Mouse (Mus musculus): ENCODE measurements around the gene Klk1b9. TPM values are rescaled to one million over a fixed set of nuclear protein-coding genes. Genes with fewer than 3 reads are reported as not detected.

The Klk1b9 gene
- total RNA-seq, 1 experiment from 2014 or later, result not detected

DNA sequence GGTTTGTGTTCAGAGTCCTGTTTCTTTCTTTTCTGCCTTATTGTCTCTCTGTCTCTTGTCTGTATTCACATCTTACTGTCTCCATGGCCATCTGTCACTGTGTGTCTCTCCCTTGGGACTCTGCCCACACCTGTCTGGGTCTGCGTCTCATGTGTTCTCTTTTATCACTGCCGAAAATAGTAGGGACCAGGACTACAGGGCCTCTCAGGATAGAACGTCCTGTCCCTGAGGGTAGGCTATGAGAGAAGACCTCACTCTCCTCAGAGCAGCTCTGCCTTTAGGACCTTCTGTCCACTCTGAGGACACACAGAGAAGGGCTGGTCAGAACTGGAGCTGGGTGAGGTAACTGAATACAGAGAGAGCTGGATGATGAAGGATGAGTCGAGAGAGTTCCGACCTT is 39.2 kb downstream of the Klk1b9 start:
- ATAC-seq (replicated peaks in 1 of 2; ENCODE audit: insufficient read depth in 1 of 2, low FRiP score in 2 of 2, low TSS enrichment in 1 of 2, low read depth in 1 of 2, poor library complexity in 2 of 2, severe bottlenecking in 2 of 2), result no peak

Other genes with a start within 250 kb of the Klk1b9 start
- gene Klk12, start 207.2 kb upstream of the Klk1b9 start, total RNA-seq (2017), result not detected in 2 replicates
- gene Klk11, start 201.5 kb upstream of the Klk1b9 start, total RNA-seq (2017), result not detected in 2 replicates
- not detected in 2 replicates for gene Klk10, start 195.0 kb upstream of the Klk1b9 start, total RNA-seq (2017)
- not detected in 2 replicates for gene Klk9, start 184.2 kb upstream of the Klk1b9 start, total RNA-seq (2017)
- gene Klk8, start 178.5 kb upstream of the Klk1b9 start, total RNA-seq (2017), result 45.1 and 49.5 TPM in 2 replicates
- gene Klk7, start 164.8 kb upstream of the Klk1b9 start, total RNA-seq (2017), result 0.10 TPM in 1 of 2 replicates, not detected in the other
- not detected in 2 replicates for gene Klk6, start 151.6 kb upstream of the Klk1b9 start, total RNA-seq (2017)
- gene Klk5, start 134.1 kb upstream of the Klk1b9 start, total RNA-seq (2017), result not detected in 2 replicates
- not detected in 2 replicates for gene Klk4, start 94.9 kb upstream of the Klk1b9 start, total RNA-seq (2017)
- not detected in 2 replicates for gene Klk15, start 42.3 kb upstream of the Klk1b9 start, total RNA-seq (2017)
- not detected in 2 replicates for gene Klk1b8, start 25.4 kb upstream of the Klk1b9 start, total RNA-seq (2017)
- gene Klk1b1, start 9.3 kb upstream of the Klk1b9 start, total RNA-seq (2017), result not detected in 2 replicates
- gene Klk1b11, start 19.8 kb downstream of the Klk1b9 start, total RNA-seq (2017), result not detected in 2 replicates
- gene Klk1b26, start 36.1 kb downstream of the Klk1b9 start, total RNA-seq (2017), result not detected in 2 replicates
- not detected in 2 replicates for gene Klk1b27, start 76.2 kb downstream of the Klk1b9 start, total RNA-seq (2017)
- gene Klk1b21, start 126.3 kb downstream of the Klk1b9 start, total RNA-seq (2017), result not detected in 2 replicates
- gene Klk1b22, start 136.6 kb downstream of the Klk1b9 start, total RNA-seq (2017), result not detected in 2 replicates
- not detected in 2 replicates for gene Klk1b16, start 160.7 kb downstream of the Klk1b9 start, total RNA-seq (2017)
- not detected in 2 replicates for gene Klk1b24, start 212.2 kb downstream of the Klk1b9 start, total RNA-seq (2017)
- not detected in 2 replicates for gene Klk1b3, start 222.1 kb downstream of the Klk1b9 start, total RNA-seq (2017)
- gene Klk1b4, start 231.4 kb downstream of the Klk1b9 start, total RNA-seq (2017), result not detected in 2 replicates
- gene Klk1b5, start 239.9 kb downstream of the Klk1b9 start, total RNA-seq (2017), result not detected in 2 replicates
- gene Klk1, start 249.3 kb downstream of the Klk1b9 start, total RNA-seq (2017), result not detected in 2 replicates

Measured in hematopoietic stem cell, adult 5-6 weeks (primary cell).